Mouse (Mus musculus) gastrocnemius, postnatal 36 days (tissue): ENCODE measurements around the gene Dnase1l1. TPM values are rescaled to one million over a fixed set of nuclear protein-coding genes. Genes with fewer than 3 reads are reported as not detected.

ENCODE experiments used
- DNase-seq, 2 experiments: peaks; one replicate each; pipeline ENCODE4 v3.0.0; 2022
- intact Hi-C: fragments of 180-260 bp; cut with DNase I; formaldehyde crosslinking; loops from one replicate; pipeline ENCODE4 v1.15.1; 2025
- long read RNA-seq, 2 experiments: library from polyadenylated mRNA; stranded (forward); transcript quantifications; one replicate each; pipeline ENCODE4 v2.0.0; 2021
- total RNA-seq, 2 experiments: library from RNA; stranded (reverse); gene quantifications; 2 replicates each; pipeline ENCODE4 v1.2.3; 2021

The Dnase1l1 gene
- total RNA-seq: 100 to 1,000 TPM; 102 to 107 TPM
- long read RNA-seq, experiment 1, transcript Dnase1l1-201 (8 exons, 1,625 nt): major isoform, 76 of 109 reads
- long read RNA-seq, experiment 1, transcript Dnase1l1-203 (3 exons, 755 nt): minor isoform, 5 of 109 reads
- long read RNA-seq, experiment 1, partial matches to known transcripts: 5 of 109 reads
- long read RNA-seq, experiment 1, other reads (novel, unspliced or antisense): 23 of 109 reads
- long read RNA-seq, experiment 2, transcript Dnase1l1-201 (8 exons, 1,625 nt): major isoform, 97 of 139 reads
- long read RNA-seq, experiment 2, partial matches to known transcripts: 2 of 139 reads
- long read RNA-seq, experiment 2, other reads (novel, unspliced or antisense): 37 of 139 reads

- peak; percentile 62 to 79 for DNase-seq
- intact Hi-C loops: loop anchor here (2.0 kb wide), 1 partner anchor 19 kb away; no protein-coding TSS in a partner anchor
Measured at GRCm38 (mm10) chrX:74281732-74282394, at the start of gene Dnase1l1, which contains the start of gene Taz. Gene Dnase1l1, minus strand, starts transcription at chrX:74282337. Gene Taz, plus strand, starts transcription at chrX:74281912.

GRCm38 (mm10) chrX:74330166-74330930 lies 48.2 kb upstream of the Dnase1l1 start:
- DNase-seq: no peak
- intact Hi-C loops: no loop called here

- DNase-seq: no peak
- intact Hi-C loops: no loop called here
Measured at GRCm38 (mm10) chrX:74329215-74329671, 47.1 kb upstream of the Dnase1l1 start.

DNA sequence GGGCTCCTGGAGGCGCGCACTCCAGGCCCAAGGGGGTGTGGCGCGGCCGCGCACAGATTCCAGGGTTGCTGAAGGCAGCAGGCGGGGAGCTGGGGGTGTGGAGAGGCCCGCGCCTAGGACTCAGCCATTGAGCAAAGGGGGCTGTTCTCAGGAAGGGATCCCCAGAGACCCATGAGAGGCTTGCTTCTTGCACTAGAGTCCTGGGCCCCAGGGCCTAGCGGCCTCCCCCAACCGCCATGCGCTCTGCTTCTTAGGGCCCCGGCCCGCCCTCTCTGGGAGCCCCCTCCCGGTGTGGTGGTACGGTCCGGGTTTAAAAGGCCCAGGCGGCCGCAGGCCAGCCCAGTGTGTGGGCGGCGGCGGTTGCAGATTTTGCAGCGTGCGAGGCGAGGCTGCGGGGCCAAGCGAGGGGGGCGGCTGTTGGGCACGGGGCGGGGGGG lies 46.6 kb upstream of the Dnase1l1 start, which contains the start of gene Plxna3:
TSS of gene Plxna3 (plus strand) at position 342 of the 437 bp plus-strand sequence.
- peak; percentile 45 to 51 for DNase-seq
- intact Hi-C loops: no loop called here

DNA sequence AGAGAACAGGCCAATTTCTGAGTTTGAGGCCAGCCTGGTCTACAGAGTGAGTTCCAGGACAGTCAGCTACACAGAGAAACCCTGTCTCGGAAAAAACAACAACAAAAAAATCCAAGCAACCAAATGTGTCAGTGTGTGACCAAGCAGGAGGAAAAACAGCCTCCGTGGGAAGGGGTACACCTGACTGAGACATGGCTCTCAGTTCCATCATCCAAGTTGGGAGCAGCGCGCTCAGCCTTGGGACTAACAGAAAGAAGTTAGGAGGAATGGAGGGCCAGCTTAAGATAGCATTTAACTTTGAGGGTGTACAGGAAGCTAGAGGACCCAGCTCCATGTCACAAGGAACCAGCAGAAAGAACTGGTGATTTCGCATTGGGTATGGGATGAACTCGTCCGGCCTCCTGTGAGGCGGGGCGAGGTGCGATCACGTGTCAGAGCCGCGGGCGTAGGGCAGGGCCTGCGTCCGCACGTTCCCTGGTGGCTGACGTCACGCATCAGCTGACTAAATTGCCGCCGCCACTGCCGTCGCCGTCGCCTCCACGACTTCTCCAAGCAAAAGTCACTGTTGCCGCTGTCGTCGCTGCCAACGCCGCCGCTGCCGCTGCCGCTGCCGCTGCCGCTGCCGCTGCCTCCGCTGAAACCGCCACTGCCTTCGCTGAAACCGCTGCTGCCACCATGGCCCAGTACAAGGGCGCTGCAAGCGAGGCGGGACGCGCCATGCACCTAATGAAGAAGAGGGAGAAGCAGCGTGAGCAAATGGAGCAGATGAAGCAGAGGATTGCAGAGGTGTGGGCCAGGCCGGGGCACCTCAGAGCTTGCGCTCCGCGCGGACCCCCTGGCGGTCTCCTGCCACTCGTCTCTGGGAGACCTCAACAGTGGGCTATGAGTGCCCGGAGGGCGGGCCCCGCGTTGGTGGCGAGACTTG lies 30.7 kb upstream of the Dnase1l1 start, which contains the start of gene Fam50a:
TSS of gene Fam50a (plus strand) at position 494 of the 925 bp plus-strand sequence.
- peak; percentile 76 to 87 for DNase-seq
- intact Hi-C loops: no loop called here

GRCm38 (mm10) chrX:74304867-74305700 lies 22.9 kb upstream of the Dnase1l1 start, which contains the start of gene Gdi1:
Gene Gdi1, plus strand, starts transcription at chrX:74304998.
- intact Hi-C loops: loop anchor here (5.0 kb wide), 2 partner anchors 53 to 67 kb away; partner anchors contain the start of genes Emd, Slc10a3 and Ubl4a
- DNase-seq: peak; percentile 53 to 73

DNA sequence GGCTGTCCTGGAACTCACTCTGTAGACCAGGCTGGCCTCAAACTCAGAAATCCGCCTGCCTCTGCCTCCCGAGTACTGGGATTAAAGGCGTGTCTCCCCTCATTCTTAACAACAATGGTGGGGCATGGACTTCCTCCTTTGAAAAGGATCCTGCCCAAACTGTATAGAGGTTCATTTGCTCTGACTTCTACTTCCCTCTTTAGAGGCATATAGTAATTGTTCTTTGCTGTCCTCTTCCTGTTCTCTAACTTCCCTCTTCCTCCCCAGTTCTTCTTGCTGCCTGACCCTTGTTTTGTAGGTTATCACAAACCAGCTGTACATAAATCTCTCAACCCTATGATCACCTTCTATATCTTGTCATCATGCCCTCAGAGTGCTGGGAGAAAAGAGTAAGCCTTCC lies 17.6 kb upstream of the Dnase1l1 start:
- intact Hi-C loops: loop anchor here (2.0 to 5.0 kb wide), 2 partner anchors 17 to 47 kb away; partner anchors contain the start of genes Dnase1l1 and Emd
- DNase-seq: no peak

DNA sequence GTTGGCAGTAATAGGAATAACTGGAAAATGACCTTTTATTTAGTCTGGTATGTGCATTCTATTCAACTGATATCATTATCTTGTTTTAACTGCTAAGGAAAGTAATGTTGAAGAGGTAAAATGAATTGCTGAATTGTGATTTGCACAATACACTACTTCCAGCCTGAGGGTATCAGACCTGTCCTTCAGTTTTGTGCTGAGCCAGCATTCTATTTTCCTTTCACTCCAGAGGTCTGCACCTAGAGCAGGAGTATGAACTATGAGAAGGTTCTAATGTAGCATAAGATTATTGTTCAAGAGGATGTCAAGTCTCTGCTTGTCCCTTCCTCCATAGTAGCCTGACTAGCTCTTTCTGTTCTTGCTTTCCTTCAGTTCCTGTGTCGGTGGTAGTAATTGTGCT lies 16.2 kb upstream of the Dnase1l1 start:
- DNase-seq: no peak

DNA sequence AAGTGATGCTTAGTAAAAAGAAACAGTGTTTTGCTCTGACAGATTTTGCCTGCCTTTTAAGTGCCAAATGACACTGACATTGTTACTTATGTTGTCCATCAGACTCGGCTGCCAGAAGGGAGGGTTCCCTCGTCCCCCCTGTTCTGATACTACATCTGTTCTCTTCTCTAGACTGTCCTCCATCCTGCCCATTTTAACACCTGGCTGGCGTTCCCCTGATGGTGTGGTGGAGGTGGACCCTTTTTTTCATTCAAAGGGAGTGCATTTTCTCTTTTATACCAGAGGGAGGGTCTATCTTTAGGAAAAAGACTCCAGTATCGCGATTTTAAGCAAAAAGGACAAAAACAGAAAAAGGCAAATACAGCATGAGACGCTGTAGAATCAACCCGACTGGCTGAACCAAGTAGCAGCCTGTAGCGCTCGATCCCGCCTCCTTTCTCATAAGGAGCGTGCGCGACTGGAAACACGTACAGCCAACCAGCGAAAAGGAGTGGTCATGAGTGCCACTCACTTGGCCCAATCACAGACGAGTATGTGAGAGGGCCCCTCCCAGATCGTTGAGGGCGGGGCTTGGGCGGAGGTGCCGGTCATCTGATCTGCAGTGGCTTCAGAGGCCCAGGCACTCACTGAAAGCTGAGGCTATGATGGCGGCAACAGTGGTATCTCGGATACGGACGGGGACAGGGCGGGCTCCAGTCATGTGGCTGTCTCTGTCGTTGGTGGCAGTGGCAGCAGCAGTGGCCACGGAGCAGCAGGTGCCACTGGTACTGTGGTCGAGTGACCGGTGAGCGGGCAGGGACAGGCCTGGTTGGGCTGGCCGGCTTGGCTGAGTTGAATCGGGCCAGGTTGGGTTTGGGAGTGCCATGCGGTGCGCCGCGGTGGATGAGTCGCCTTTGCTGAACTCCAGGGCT lies 14.7 kb upstream of the Dnase1l1 start, which contains the start of gene Atp6ap1:
TSS of gene Atp6ap1 (plus strand) at position 560 of the 911 bp plus-strand sequence.
- DNase-seq: peak; percentile 90 to 91
- intact Hi-C loops: no loop called here

More for the DNA sequence above, 16.2 kb upstream of the Dnase1l1 start:
- intact Hi-C loops: no loop called here

DNA sequence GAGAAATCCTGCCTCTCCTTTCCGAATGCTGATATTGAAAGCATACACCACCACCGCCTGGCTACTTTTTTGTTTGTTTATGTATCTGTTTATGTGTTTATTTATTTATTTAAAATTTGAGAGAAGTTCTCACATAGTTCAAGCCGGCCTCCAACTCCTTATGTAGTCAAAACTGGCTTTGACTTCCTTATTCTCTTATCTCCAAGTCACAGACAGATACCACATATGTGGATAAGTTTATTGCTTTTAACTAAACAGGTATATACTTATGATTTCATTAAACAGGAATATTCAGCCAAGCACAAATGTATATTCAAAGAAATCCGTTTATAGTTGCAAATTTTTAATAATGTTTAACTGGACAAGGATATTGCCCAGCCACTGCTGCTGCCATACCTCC lies 11.3 kb upstream of the Dnase1l1 start:
- no peak for DNase-seq
- intact Hi-C loops: no loop called here

DNA sequence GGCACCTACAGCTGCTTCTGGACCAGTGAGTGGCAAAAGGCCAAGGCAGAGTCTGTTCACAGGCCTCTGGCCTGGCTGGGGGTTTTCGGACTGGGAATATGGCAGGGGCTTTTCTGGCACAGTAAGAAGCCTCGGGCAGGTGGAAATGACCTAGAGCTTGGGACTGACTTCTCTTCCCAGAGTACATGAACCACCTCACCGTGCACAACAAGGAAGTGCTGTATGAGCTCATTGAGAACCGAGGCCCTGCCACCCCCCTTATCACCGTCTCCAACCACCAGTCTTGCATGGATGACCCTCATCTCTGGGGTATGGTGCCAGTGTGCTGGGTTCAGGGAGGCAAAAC lies 928 bp upstream of the Dnase1l1 start:
- intact Hi-C loops: loop anchor here (2.0 kb wide), 1 partner anchor 18 kb away; no protein-coding TSS in a partner anchor
- no peak for DNase-seq

GRCm38 (mm10) chrX:74282395-74283091 lies 406 bp upstream of the Dnase1l1 start:
- peak; percentile 75 to 76 for DNase-seq
- intact Hi-C loops: loop anchor here (2.0 kb wide), 1 partner anchor 18 kb away; no protein-coding TSS in a partner anchor

- DNase-seq: no peak
- intact Hi-C loops: no loop called here
Measured at GRCm38 (mm10) chrX:74281041-74281731, 951 bp downstream of the Dnase1l1 start.

GRCm38 (mm10) chrX:74277916-74278315 lies 4.2 kb downstream of the Dnase1l1 start:
- intact Hi-C loops: no loop called here
- no peak for DNase-seq

DNA sequence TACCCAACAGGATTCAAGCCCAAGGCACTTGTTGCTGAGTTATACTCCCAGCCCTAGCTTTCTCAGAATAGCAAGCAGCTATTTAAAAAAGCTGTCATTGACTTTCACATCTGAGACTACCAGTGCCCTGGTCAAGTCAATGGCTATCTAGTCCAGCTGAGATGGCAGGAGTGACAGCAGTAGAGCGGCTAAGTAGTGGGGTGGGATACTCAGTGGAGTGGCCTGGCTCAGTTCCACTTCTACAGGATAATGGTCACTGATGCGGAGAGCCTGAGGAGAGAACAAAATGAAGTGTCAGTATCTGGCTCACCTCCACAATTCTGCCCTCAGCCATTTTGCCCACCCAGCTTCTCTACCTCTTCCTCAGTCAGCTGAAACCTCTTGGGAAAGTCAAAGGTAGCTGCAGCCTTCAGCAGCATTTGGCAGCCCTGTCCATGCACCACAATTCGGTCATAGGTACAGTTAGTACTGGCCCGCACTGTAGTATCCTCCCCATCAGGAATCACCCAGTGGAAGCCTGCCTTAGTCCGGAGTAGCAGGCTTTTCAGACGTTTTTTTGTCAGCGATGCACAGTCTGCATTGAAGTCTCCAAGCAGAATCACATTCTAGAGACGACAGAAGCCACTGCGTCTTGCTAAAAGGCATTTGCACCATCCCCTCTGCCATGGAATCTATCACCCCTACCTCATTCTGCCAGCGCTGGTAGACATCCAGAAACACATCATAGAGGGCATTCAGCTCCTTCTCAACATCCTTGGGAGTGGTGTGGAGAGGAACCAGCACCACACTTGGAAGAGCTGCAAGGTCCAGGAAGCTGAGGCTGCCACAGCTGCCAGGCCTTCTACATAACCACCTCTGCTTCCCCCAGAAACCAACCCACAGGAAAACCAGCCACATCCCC lies 8.5 kb downstream of the Dnase1l1 start:
- intact Hi-C loops: no loop called here
- DNase-seq: no peak
